Mouse (Mus musculus) embryonic facial prominence, embryonic 14.5 days (tissue): ENCODE measurements around the gene Tgfbr3. TPM values are rescaled to one million over a fixed set of nuclear protein-coding genes. Genes with fewer than 3 reads are reported as not detected.

ENCODE experiments used
- ATAC-seq: fragments of 200-750 bp; cut with Nextera tagmentation; 2 replicates; pipeline ENCODE4 v1.8.0; 2017; ENCODE audit warnings: low read depth, moderate number of reproducible peaks, moderate TSS enrichment
- DNase-seq: peaks from one replicate; pipeline ENCODE4 v3.0.0-alpha.2; 2015; ENCODE audit warnings: low spot score
- H3K27ac ChIP-seq: fragments of 300-500 bp; sonication (generic); replicated peaks from 2 replicates; pipeline ENCODE4 v1.5.1; 2014; ENCODE audit warnings: low read depth, mild to moderate bottlenecking, low read length, moderate library complexity
- H3K27me3 ChIP-seq: fragments of 300-500 bp; sonication (generic); replicated peaks from 2 replicates; pipeline ENCODE4 v1.6.1; 2014; ENCODE audit warnings: low read length; ENCODE audit not compliant: control insufficient read depth, insufficient read depth
- H3K36me3 ChIP-seq: fragments of 300-500 bp; sonication (generic); 2 replicates; pipeline ENCODE4 v1.6.1; 2014; ENCODE audit warnings: low read length, mixed read lengths; ENCODE audit not compliant: control insufficient read depth, insufficient read depth
- H3K4me1 ChIP-seq: fragments of 300-500 bp; sonication (generic); 2 replicates; pipeline ENCODE4 v1.6.1; 2014; ENCODE audit warnings: antibody characterized with exemption, low read length; ENCODE audit not compliant: control insufficient read depth, insufficient read depth
- H3K4me2 ChIP-seq: fragments of 300-500 bp; sonication (generic); 2 replicates; pipeline ENCODE4 v1.6.1; 2014; ENCODE audit warnings: low read depth, mild to moderate bottlenecking, low read length, moderate library complexity, mixed read lengths
- H3K4me3 ChIP-seq: fragments of 300-500 bp; sonication (generic); 2 replicates; pipeline ENCODE4 v1.5.1; 2014; ENCODE audit warnings: low read depth, mild to moderate bottlenecking, low read length
- H3K9ac ChIP-seq: fragments of 300-500 bp; sonication (generic); 2 replicates; pipeline ENCODE4 v1.6.1; 2014; ENCODE audit warnings: low read depth, mild to moderate bottlenecking, low read length, moderate library complexity, mixed read lengths
- H3K9me3 ChIP-seq: fragments of 300-500 bp; sonication (generic); 2 replicates; pipeline ENCODE4 v1.6.1; 2016; ENCODE audit warnings: low read length; ENCODE audit not compliant: control insufficient read depth
- WGBS: fragments of 180-500 bp; shearing (Covaris S2); extraction: QIAGEN DNeasy Blood & Tissue Kit; methylation state at CpG from one replicate; pipeline ENCODE4 v1.1.7; 2014; 5-methylcytosine and 5-hydroxymethylcytosine counted together
- polyA plus RNA-seq: library from polyadenylated mRNA; unstranded; fragments of >200 nt; fragmentation: Nextera tagmentation; extraction: Ambion mirVana; gene quantifications from 2 replicates; pipeline ENCODE4 v1.2.1, GENCODE M21; 2014

Gene Tgfbr3
- polyA plus RNA-seq, 1 experiment from 2014 or later = 36.5 TPM

GRCm38 (mm10) chr5:107268121-107269005 is 21.1 kb downstream of the Tgfbr3 start:
- Histone ChIP-seq H3K9ac (0 out of 2 replicates have a peak overlapping the region, but pooled peaks have one; percentile 1), H3K27ac (peak overlapping the region; percentile 76), H3K4me1 (peaks cover 42% of the 10 kb centered on the region), H3K4me2 (peak overlapping the region; percentile 36), H3K9me3 (no peaks in the 10 kb centered on the region), H3K27me3 (no peaks in the 10 kb centered on the region), H3K4me3 (no peak overlapping the region), H3K36me3 (peaks cover 14% of the 10 kb centered on the region; the same call in 1 of the 2 replicates)
- DNase-seq = peak; percentile 82
- WGBS = 27% methylated on average over 16 of the region's 16 CpGs
- peak; percentile 64 for ATAC-seq

- H3K4me3 ChIP-seq = no peak overlapping the region
- H3K9me3 ChIP-seq = no peaks in the 10 kb centered on the region
- H3K27me3 ChIP-seq = no peaks in the 10 kb centered on the region
- peaks cover 37% of the 10 kb centered on the region for H3K4me1 ChIP-seq
- DNase-seq = no peak
- H3K9ac ChIP-seq = no peak overlapping the region
- no peak overlapping the region for H3K4me2 ChIP-seq
- H3K36me3 ChIP-seq = peaks cover 14% of the 10 kb centered on the region; the same call in 1 of the 2 replicates
- 93% methylated on average over 3 of the region's 3 CpGs for WGBS
- no peak for ATAC-seq
- no peak overlapping the region for H3K27ac ChIP-seq
Observed at GRCm38 (mm10) chr5:107266566-107266965, 22.9 kb downstream of the Tgfbr3 start.

- Histone ChIP-seq H3K9me3 (no peaks in the 10 kb centered on the region), H3K4me1 (peaks cover 31% of the 10 kb centered on the region), H3K4me3 (no peak overlapping the region), H3K36me3 (peaks cover 21% of the 10 kb centered on the region; the same call in 1 of the 2 replicates), H3K4me2 (no peak overlapping the region), H3K9ac (no peak overlapping the region), H3K27me3 (no peaks in the 10 kb centered on the region), H3K27ac (no peak overlapping the region)
- DNase-seq (no peak), ATAC-seq (no peak)
- WGBS = 88% methylated on average over 16 of the region's 16 CpGs
Observed at GRCm38 (mm10) chr5:107264426-107265360, 24.7 kb downstream of the Tgfbr3 start.

- Histone ChIP-seq H3K4me1 (peaks cover 23% of the 10 kb centered on the region), H3K27me3 (no peaks in the 10 kb centered on the region), H3K9me3 (no peaks in the 10 kb centered on the region), H3K4me2 (no peak overlapping the region), H3K36me3 (peaks cover 23% of the 10 kb centered on the region), H3K27ac (no peak overlapping the region), H3K4me3 (no peak overlapping the region), H3K9ac (no peak overlapping the region)
- DNase-seq (no peak), ATAC-seq (no peak)
- WGBS = 92% methylated on average over 3 of the region's 3 CpGs
Observed at GRCm38 (mm10) chr5:107263836-107264235, 25.6 kb downstream of the Tgfbr3 start.

- Histone ChIP-seq H3K4me3 (no peak overlapping the region), H3K36me3 (peaks cover 28% of the 10 kb centered on the region), H3K27ac (no peak overlapping the region), H3K9ac (no peak overlapping the region), H3K4me2 (no peak overlapping the region), H3K27me3 (no peaks in the 10 kb centered on the region), H3K9me3 (no peaks in the 10 kb centered on the region), H3K4me1 (0 out of 2 replicates have a peak, but pooled peaks cover 8% of the 10 kb centered on the region)
- WGBS = 79% methylated on average over 6 of the region's 6 CpGs
- no peak for ATAC-seq
- DNase-seq = no peak
Observed at GRCm38 (mm10) chr5:107261930-107262329, 27.5 kb downstream of the Tgfbr3 start.

- Histone ChIP-seq H3K4me3 (no peak overlapping the region), H3K27me3 (no peaks in the 10 kb centered on the region)
Observed at GRCm38 (mm10) chr5:107260708-107261495, 28.5 kb downstream of the Tgfbr3 start.

GRCm38 (mm10) chr5:107259487-107260040 is 29.9 kb downstream of the Tgfbr3 start:
- DNase-seq (no peak), ATAC-seq (no peak)
- peaks cover 21% of the 10 kb centered on the region for H3K36me3 ChIP-seq
- no peak overlapping the region for H3K27ac ChIP-seq
- no peak overlapping the region for H3K9ac ChIP-seq
- 0 out of 2 replicates have a peak, but pooled peaks cover 8% of the 10 kb centered on the region for H3K4me1 ChIP-seq
- H3K4me3 ChIP-seq = no peak overlapping the region
- no peak overlapping the region for H3K4me2 ChIP-seq
- H3K9me3 ChIP-seq = no peaks in the 10 kb centered on the region
- H3K27me3 ChIP-seq = no peaks in the 10 kb centered on the region
- 71% methylated on average over 4 of the region's 4 CpGs for WGBS

More at GRCm38 (mm10) chr5:107260708-107261495, 28.5 kb downstream of the Tgfbr3 start:
- DNase-seq = no peak
- Histone ChIP-seq H3K9ac (no peak overlapping the region), H3K4me2 (no peak overlapping the region), H3K4me1 (0 out of 2 replicates have a peak, but pooled peaks cover 8% of the 10 kb centered on the region), H3K27ac (no peak overlapping the region), H3K9me3 (no peaks in the 10 kb centered on the region), H3K36me3 (peaks cover 28% of the 10 kb centered on the region)
- ATAC-seq = no peak
- 54% methylated on average over 10 of the region's 10 CpGs for WGBS
